Mouse (Mus musculus): ENCODE data around the gene Elfn2. TPM values are rescaled to one million over a fixed set of nuclear protein-coding genes. Genes with fewer than 3 reads are reported as not detected.

Gene Elfn2
- polyA plus RNA-seq, 1 experiment from 2014 or later = 0.12 TPM

- Histone ChIP-seq H3K4me2 (no peak overlapping the region), H3K4me1 (0 out of 2 replicates have a peak, but pooled peaks cover 2% of the 10 kb centered on the region), H3K4me3 (replicated peaks) (no peak overlapping the region), H3K9ac (no peak overlapping the region), H3K36me3 (no peaks in the 10 kb centered on the region), H3K9me3 (no peaks in the 10 kb centered on the region), H3K27ac (no peak overlapping the region), H3K27me3 (replicated peaks) (peaks cover 26% of the 10 kb centered on the region)
- no peak for ATAC-seq (ENCODE audit: insufficient read depth, low FRiP score, low read depth)
- WGBS = 72% methylated on average over 9 of the region's 9 CpGs
These were observed 41.6 kb downstream of the Elfn2 start for GRCm38 (mm10) chr15:78677015-78677414.

DNA sequence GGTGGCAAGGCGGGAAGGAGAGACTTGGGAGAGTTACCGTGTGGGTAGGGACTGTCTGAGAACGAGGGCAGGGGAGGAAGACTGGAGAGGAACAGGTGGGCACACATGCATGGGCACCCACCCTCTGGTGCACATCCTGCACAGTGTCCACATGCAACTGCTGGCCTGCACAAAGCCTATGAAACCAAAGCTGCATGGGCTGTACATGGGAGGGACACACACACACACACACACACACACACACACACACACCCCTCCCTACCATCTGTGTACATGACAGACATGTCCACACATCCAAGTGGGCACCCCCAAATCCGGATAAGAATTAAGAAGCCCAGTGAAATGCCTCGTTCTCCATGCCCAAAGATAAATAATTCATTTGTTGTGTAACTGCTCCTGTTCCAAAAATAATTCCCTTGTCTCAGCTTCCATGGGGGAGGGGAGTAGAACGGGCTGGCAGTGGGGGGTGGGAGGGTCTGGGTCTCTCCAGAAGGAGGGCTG lies 43.6 kb downstream of the Elfn2 start:
- H3K4me1 ChIP-seq = no peaks in the 10 kb centered on the region
- H3K4me3 ChIP-seq (replicated peaks) = no peak overlapping the region
- H3K9ac ChIP-seq = no peak overlapping the region
- no peaks in the 10 kb centered on the region for H3K9me3 ChIP-seq
- WGBS = 44% methylated on average over 6 of the region's 6 CpGs
- H3K27me3 ChIP-seq (replicated peaks) = peaks cover 37% of the 10 kb centered on the region
- H3K4me2 ChIP-seq = no peak overlapping the region
- no peak overlapping the region for H3K27ac ChIP-seq
- H3K36me3 ChIP-seq = no peaks in the 10 kb centered on the region
- no peak for ATAC-seq (ENCODE audit: insufficient read depth, low FRiP score, low read depth)

DNA sequence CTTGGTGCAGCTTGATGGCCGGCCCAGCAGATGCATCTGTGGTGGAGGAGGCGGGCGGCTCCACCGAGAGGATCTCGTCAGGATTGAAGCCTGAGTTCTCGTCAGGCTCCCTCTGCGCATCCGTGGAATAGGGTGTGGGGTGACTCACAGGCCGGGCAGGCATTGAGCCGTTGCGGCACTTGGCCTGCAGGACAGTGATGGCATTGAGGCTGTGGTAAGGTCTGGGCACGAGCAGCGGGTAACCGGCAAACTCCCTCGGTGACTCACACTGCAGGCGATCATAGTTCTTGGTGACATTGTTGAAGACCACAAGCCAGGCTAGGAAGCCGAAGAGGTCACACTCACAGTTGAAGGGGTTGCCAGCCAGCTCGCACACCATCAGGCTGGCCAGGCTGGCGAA lies 45.1 kb downstream of the Elfn2 start:
- no peak overlapping the region for H3K4me2 ChIP-seq
- H3K4me3 ChIP-seq (replicated peaks) = no peak overlapping the region
- no peak overlapping the region for H3K9ac ChIP-seq
- H3K27me3 ChIP-seq (replicated peaks) = peaks cover 37% of the 10 kb centered on the region
- no peak for ATAC-seq (ENCODE audit: insufficient read depth, low FRiP score, low read depth)
- WGBS = 73% methylated on average over 19 of the region's 19 CpGs
- H3K27ac ChIP-seq = no peak overlapping the region
- H3K4me1 ChIP-seq = no peaks in the 10 kb centered on the region
- no peaks in the 10 kb centered on the region for H3K9me3 ChIP-seq
- H3K36me3 ChIP-seq = no peaks in the 10 kb centered on the region

DNA sequence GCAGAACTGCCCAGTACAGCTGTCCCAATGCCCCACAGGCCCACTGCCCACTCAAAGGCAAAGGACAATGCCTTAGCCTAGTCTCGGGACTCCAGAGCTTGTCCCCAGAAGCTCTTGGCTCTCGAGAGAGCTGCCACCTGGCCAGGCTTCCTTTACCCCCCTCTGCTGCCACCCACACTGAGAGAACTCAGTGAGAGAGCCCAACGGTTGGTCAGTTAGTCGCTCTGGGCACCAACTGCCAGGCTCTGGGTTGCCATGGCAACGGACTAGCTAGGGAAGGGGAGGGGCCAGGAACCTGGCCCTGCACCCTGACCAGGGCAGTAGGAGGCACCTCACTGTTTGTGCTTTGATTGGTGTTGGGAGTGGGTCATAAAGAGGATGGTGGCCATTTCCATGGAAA lies 48.2 kb downstream of the Elfn2 start:
- Histone ChIP-seq H3K4me1 (no peaks in the 10 kb centered on the region), H3K27ac (no peak overlapping the region), H3K9me3 (no peaks in the 10 kb centered on the region), H3K4me2 (no peak overlapping the region), H3K36me3 (no peaks in the 10 kb centered on the region), H3K9ac (no peak overlapping the region), H3K27me3 (replicated peaks) (peaks cover 37% of the 10 kb centered on the region), H3K4me3 (replicated peaks) (no peak overlapping the region)
- ATAC-seq (ENCODE audit: insufficient read depth, low FRiP score, low read depth) = no peak
- 38% methylated on average over 5 of the region's 5 CpGs for WGBS

DNA sequence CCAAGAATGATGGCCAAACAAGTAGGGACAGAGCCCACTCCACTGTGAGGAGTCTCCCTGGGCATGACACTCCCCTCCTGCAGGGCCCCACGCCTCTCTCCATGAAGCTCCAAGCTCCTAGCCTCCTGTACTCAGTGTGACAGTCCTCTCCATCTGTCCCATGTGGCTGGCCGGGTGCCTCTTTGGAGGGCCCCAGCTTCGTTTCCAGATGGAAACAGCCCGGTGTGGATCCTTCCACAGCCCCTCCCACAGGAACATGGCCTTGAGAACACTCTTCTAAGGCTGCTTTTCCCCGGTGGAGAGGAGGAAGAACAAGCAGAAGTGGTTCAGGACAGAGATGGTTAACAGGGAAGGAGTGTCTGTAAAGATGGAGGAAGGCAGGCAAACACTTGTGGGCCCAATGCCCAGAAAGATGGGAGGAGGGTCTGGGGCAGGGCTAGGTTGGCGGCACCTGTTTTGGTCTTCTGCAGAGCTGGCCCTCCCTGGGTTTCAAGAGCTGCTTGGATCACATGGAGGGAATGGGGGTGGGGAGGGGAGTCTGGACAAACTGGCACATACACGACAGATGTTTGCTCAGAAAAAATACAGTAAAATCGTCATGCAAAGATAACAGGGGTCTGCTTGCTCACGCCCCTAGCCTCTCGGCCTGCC lies 49.2 kb downstream of the Elfn2 start:
- H3K27me3 ChIP-seq (replicated peaks) = peaks cover 34% of the 10 kb centered on the region
- no peak overlapping the region for H3K27ac ChIP-seq
- whole genome bisulfite sequencing = 39% methylated on average over 10 of the region's 10 CpGs
- H3K4me3 ChIP-seq (replicated peaks) = no peak overlapping the region
- no peak overlapping the region for H3K4me2 ChIP-seq
- H3K9me3 ChIP-seq = no peaks in the 10 kb centered on the region
- H3K36me3 ChIP-seq = no peaks in the 10 kb centered on the region
- H3K4me1 ChIP-seq = no peaks in the 10 kb centered on the region
- no peak overlapping the region for H3K9ac ChIP-seq
- no peak for ATAC-seq (ENCODE audit: insufficient read depth, low FRiP score, low read depth)

DNA sequence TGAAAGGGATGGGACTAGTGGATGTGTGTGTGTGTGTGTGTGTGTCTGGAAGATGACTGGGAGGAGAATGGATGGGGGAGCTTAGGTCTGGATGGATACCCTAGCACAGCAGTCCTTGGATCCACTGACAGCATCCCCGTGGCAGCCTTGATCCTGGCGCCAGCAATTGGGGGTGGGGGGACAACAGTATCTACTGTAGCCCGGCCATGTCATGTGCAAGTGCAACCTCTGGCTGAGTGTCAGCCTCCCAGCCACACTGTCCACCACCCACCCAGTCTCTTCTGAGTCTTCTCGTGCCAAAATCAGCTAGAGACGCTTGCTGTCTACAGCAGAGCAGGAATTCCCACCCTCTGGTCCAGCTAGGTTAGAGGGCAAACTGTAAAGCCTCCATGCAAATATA lies 54.3 kb downstream of the Elfn2 start:
- Histone ChIP-seq H3K4me2 (no peak overlapping the region), H3K9me3 (no peaks in the 10 kb centered on the region), H3K9ac (no peak overlapping the region), H3K27me3 (replicated peaks) (no peaks in the 10 kb centered on the region), H3K4me1 (no peaks in the 10 kb centered on the region), H3K4me3 (replicated peaks) (no peak overlapping the region), H3K36me3 (no peaks in the 10 kb centered on the region), H3K27ac (no peak overlapping the region)
- 59% methylated on average over 5 of the region's 5 CpGs for WGBS
- no peak for ATAC-seq (ENCODE audit: insufficient read depth, low FRiP score, low read depth)

- WGBS = 35% methylated on average over 4 of the region's 4 CpGs
- no peaks in the 10 kb centered on the region for H3K36me3 ChIP-seq
- H3K27me3 ChIP-seq (replicated peaks) = no peaks in the 10 kb centered on the region
- no peaks in the 10 kb centered on the region for H3K4me1 ChIP-seq
- H3K4me3 ChIP-seq (replicated peaks) = no peak overlapping the region
- no peak overlapping the region for H3K27ac ChIP-seq
- H3K4me2 ChIP-seq = no peak overlapping the region
- H3K9me3 ChIP-seq = no peaks in the 10 kb centered on the region
- H3K9ac ChIP-seq = no peak overlapping the region
- no peak for ATAC-seq (ENCODE audit: insufficient read depth, low FRiP score, low read depth)
These were observed 67.4 kb downstream of the Elfn2 start for GRCm38 (mm10) chr15:78651169-78651568.

DNA sequence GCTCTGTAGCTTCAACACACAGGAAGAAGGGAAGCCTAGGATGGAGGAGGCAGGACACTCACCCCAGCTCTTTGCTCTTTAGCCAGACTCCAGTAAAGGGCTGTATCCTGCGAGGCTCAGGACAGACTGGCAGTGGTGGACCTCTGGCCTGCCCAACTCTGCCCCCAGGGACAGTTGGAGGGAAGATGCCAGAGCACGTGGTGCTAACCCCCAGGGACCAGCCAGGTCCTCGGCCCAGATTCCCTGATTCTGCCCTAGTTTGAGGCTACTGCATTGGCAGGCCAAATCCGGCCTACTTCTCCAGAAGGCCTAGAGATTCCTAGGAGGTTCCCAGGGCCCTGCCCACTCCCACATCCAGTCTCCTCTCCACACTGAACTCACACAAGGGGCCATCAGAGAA lies 70.8 kb downstream of the Elfn2 start:
- Histone ChIP-seq H3K9me3 (no peaks in the 10 kb centered on the region), H3K36me3 (no peaks in the 10 kb centered on the region), H3K4me1 (no peaks in the 10 kb centered on the region), H3K4me2 (no peak overlapping the region), H3K9ac (no peak overlapping the region), H3K27me3 (replicated peaks) (no peaks in the 10 kb centered on the region), H3K27ac (no peak overlapping the region), H3K4me3 (replicated peaks) (no peak overlapping the region)
- ATAC-seq (ENCODE audit: insufficient read depth, low FRiP score, low read depth) = no peak
- 73% methylated on average over 4 of the region's 4 CpGs for WGBS

DNA sequence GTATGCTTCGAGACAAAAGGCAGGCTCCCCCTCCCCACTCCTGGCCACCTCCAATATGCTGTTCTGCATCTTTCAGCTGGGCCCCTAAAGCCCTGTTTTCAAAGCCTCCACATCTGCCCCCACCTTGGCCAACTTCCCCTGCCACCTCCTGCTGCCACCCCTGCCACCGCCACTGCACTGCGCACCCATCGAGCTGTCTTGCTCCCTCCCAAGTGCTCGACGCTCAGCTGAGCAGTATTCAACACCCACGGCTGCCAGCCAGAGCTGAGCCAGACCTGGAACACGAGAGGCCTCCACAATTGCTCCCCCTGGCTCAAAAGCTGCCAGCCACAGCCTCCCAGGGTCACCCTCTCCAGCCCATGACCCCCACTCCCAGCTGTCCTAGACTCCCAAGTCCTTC lies 74.0 kb downstream of the Elfn2 start:
- no peak overlapping the region for H3K9ac ChIP-seq
- no peak overlapping the region for H3K27ac ChIP-seq
- no peaks in the 10 kb centered on the region for H3K27me3 ChIP-seq (replicated peaks)
- WGBS = 51% methylated on average over 8 of the region's 8 CpGs
- no peak for ATAC-seq (ENCODE audit: insufficient read depth, low FRiP score, low read depth)
- no peaks in the 10 kb centered on the region for H3K9me3 ChIP-seq
- no peak overlapping the region for H3K4me3 ChIP-seq (replicated peaks)
- H3K4me2 ChIP-seq = no peak overlapping the region
- no peaks in the 10 kb centered on the region for H3K4me1 ChIP-seq
- no peaks in the 10 kb centered on the region for H3K36me3 ChIP-seq

DNA sequence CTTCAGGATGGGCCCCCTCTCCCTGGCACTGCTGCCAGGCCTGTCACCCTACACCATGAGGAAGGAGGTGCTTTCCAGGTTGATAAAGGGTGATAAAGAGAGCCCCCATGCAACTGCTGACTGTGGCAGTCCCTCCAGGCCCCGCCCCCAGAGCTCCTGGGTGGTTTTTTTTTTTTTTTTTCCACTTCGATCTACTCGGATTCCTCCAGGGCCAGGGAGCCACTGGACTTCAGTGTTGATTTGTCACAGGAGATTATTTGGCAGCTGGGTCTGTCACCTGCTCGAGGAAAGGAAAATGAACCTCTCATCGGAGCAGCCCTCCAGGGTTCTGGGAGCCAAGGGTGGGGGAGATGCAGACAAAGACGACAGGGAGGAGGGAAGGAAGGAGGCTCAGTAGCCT lies 74.9 kb downstream of the Elfn2 start:
- Histone ChIP-seq H3K4me1 (no peaks in the 10 kb centered on the region), H3K9me3 (no peaks in the 10 kb centered on the region), H3K9ac (no peak overlapping the region), H3K36me3 (no peaks in the 10 kb centered on the region), H3K4me2 (no peak overlapping the region), H3K4me3 (replicated peaks) (no peak overlapping the region), H3K27me3 (replicated peaks) (no peaks in the 10 kb centered on the region), H3K27ac (no peak overlapping the region)
- ATAC-seq (ENCODE audit: insufficient read depth, low FRiP score, low read depth) = no peak
- 14% methylated on average over 6 of the region's 6 CpGs for WGBS

DNA sequence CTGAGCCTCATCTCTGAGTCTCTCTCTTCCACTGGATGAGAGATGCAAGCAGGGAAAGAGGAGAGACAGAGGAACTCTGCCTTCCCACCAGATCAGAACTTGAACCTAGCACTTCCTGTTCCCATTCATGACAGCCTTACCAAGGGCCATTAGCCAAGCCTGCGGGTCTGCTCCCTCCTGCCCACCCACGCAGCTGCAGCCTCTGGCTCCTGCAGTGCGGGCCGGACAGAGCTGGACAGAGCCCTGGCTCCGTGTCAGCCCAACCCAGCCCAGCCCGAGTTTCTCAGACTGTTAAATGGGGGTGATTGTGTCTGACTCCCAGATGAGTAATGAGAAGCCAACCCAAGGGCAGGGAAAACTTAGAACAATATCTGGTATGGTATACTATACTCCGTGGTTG lies 83.3 kb downstream of the Elfn2 start:
- H3K27me3 ChIP-seq (replicated peaks) = no peaks in the 10 kb centered on the region
- no peak overlapping the region for H3K9ac ChIP-seq
- H3K27ac ChIP-seq = no peak overlapping the region
- no peaks in the 10 kb centered on the region for H3K9me3 ChIP-seq
- WGBS = 19% methylated on average over 7 of the region's 7 CpGs
- H3K4me1 ChIP-seq = peaks cover 13% of the 10 kb centered on the region; the same call in 1 of the 2 replicates
- no peak overlapping the region for H3K4me3 ChIP-seq (replicated peaks)
- H3K36me3 ChIP-seq = no peaks in the 10 kb centered on the region
- H3K4me2 ChIP-seq = no peak overlapping the region
- ATAC-seq (ENCODE audit: insufficient read depth, low FRiP score, low read depth) = no peak

DNA sequence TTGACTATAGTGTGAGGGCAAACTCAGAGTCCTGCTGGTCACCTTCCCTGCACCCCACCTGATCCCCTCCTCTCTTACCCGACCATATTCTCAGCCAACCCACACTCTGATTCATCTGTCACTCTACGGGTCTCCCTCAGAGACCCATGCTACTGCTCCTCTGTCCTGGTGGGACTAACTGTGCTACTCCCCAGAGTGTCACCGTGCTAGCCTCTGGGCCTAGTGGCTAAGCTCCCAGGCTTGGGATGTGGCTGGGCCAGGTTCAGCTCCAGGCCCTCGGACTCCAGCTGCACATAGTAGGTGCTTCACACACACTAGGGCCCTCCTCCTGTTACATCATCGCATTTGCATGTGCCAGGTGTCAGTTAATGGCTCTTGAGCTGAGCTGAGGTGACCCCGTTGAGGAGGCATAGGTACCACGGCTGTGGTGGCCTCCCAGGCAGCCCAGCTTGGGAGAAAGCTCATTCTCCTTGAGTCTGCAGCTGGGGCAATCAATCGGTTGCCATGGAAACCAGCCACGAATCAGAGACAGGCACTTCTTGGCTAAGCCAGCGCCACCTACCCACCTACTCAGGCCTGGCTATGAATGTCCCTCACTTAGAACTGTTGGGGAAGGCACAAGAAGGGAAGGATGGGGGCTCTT lies 84.4 kb downstream of the Elfn2 start:
- Histone ChIP-seq H3K4me2 (no peak overlapping the region), H3K9ac (no peak overlapping the region), H3K36me3 (no peaks in the 10 kb centered on the region), H3K27me3 (replicated peaks) (no peaks in the 10 kb centered on the region), H3K27ac (no peak overlapping the region), H3K9me3 (no peaks in the 10 kb centered on the region), H3K4me1 (peaks cover 13% of the 10 kb centered on the region; the same call in 1 of the 2 replicates), H3K4me3 (replicated peaks) (no peak overlapping the region)
- no peak for ATAC-seq (ENCODE audit: insufficient read depth, low FRiP score, low read depth)
- WGBS = 31% methylated on average over 10 of the region's 10 CpGs
